Mouse (Mus musculus): ENCODE results near the gene Rad21l. TPM values are rescaled to one million over a fixed set of nuclear protein-coding genes. Genes with fewer than 3 reads are reported as not detected.

Rad21l gene
- polyA plus RNA-seq (2015; fragmentation: Illumina TruSeq; extraction: RNeasy Lipid Tissue Mini Kit (QIAGEN cat#74804); ENCODE audit: low read depth, low replicate concordance), result 0.91 TPM

DNA sequence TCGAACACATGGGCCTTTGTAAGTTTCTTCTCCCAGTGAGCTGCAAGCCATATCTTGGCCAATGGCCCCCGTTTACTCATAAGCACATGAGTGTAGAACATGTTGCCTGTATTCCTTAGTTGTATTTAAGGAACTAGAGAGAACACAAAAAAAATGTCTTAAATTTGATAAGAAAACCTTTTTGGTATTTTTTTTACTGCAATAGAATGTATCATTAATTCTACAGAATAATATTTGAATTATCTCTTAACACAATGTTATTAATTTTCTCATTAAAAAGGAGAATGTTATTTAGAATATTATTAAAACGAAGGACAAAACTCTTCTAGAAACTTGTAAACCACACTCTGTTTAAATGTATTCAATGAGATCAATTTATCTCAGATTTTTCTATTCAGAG, at the start of gene Rad21l:
Rad21l (minus strand) TSS at position 101 of the 400 bp plus-strand sequence.

DNA sequence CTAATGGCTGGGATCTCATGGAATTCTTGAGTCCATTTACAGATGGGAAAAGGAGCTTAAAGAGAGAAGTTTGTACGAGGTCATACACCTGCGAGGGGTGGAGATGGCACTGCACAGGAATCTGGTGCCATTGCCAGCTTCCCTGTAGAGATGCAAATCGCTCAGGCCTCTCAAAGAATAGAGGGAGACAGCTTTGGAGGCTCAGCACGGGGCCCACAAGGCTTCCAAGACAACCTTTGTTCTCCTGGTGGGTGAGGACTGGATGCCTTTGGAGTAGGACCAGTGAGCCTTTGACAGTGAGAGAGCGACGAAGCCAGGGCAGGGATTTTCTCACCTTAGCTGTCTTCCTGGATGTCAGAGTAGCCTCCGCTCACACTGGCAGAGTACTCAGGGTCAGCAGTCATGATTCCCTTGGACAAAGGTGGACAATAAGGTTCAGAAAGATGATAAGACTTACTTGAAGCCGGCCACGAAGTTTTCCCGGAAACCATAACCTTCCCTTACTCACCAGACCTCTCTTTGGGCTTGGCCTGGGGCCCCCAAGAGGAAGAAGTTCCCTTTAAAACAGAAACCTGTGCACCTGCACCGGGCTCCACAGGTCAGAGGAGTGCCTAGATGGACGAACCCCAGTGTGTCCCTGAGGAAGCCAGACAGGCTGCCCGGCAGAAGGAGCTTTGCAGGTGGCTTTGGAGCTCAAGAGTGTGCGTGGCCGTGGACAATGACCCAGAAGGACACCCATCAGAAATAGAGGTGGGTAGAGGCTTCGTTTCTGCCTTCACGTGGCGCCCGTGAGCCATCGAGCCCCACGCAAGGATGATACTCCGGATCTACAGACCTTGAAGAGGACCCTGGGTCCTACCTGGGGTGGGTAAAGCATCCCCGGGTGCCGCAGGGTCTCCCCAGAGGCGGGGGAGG, 33.2 kb upstream of the Rad21l start, which contains the start of gene Tmem74b:
Tmem74b (plus strand) TSS at position 778 of the 915 bp plus-strand sequence.

GRCm38 (mm10) chr2:151632159-151632814, 36.0 kb downstream of the Rad21l start, which contains the start of gene Snph:
Gene Snph (minus strand): TSS chr2:151632593.

Other genes with a start within 250 kb of the Rad21l start
- gene 4921509C19Rik, start 192.4 kb downstream of the Rad21l start, polyA plus RNA-seq (2015; fragmentation: Illumina TruSeq; extraction: RNeasy Lipid Tissue Mini Kit (QIAGEN cat#74804); ENCODE audit: low read depth, low replicate concordance), result not detected
- 149 TPM for gene Nsfl1c, start 174.4 kb downstream of the Rad21l start, polyA plus RNA-seq (2015; fragmentation: Illumina TruSeq; extraction: RNeasy Lipid Tissue Mini Kit (QIAGEN cat#74804); ENCODE audit: low read depth, low replicate concordance)
- gene Fkbp1a, start 126.0 kb downstream of the Rad21l start, polyA plus RNA-seq (2015; fragmentation: Illumina TruSeq; extraction: RNeasy Lipid Tissue Mini Kit (QIAGEN cat#74804); ENCODE audit: low read depth, low replicate concordance), result 658 TPM
- gene Sdcbp2, start 95.9 kb downstream of the Rad21l start, polyA plus RNA-seq (2015; fragmentation: Illumina TruSeq; extraction: RNeasy Lipid Tissue Mini Kit (QIAGEN cat#74804); ENCODE audit: low read depth, low replicate concordance), result 0.77 TPM
- gene Snph, start 35.9 kb downstream of the Rad21l start, polyA plus RNA-seq (2015; fragmentation: Illumina TruSeq; extraction: RNeasy Lipid Tissue Mini Kit (QIAGEN cat#74804); ENCODE audit: low read depth, low replicate concordance), result 168 TPM
- gene Tmem74b, start 33.5 kb upstream of the Rad21l start, polyA plus RNA-seq (2015; fragmentation: Illumina TruSeq; extraction: RNeasy Lipid Tissue Mini Kit (QIAGEN cat#74804); ENCODE audit: low read depth, low replicate concordance), result 5.8 TPM
- 38.3 TPM for gene Psmf1, start 75.7 kb upstream of the Rad21l start, polyA plus RNA-seq (2015; fragmentation: Illumina TruSeq; extraction: RNeasy Lipid Tissue Mini Kit (QIAGEN cat#74804); ENCODE audit: low read depth, low replicate concordance)
- not detected for gene Rspo4, start 174.4 kb upstream of the Rad21l start, polyA plus RNA-seq (2015; fragmentation: Illumina TruSeq; extraction: RNeasy Lipid Tissue Mini Kit (QIAGEN cat#74804); ENCODE audit: low read depth, low replicate concordance)
- gene Angpt4, start 242.7 kb upstream of the Rad21l start, polyA plus RNA-seq (2015; fragmentation: Illumina TruSeq; extraction: RNeasy Lipid Tissue Mini Kit (QIAGEN cat#74804); ENCODE audit: low read depth, low replicate concordance), result not detected